Mouse (Mus musculus) ES-Bruce4 (cell line): ENCODE results near the gene Tlr4. TPM values are rescaled to one million over a fixed set of nuclear protein-coding genes. Genes with fewer than 3 reads are reported as not detected.

Source experiments
- H3K27ac ChIP-seq: 2 replicates; pipeline ENCODE4 v1.5.1; 2012; ENCODE audit warnings: low read length, inconsistent platforms; ENCODE audit not compliant: insufficient read depth
- H3K27me3 ChIP-seq: 2 replicates; pipeline ENCODE4 v1.6.1; 2012; ENCODE audit warnings: mild to moderate bottlenecking, low read length, inconsistent platforms; ENCODE audit not compliant: control insufficient read depth, poor library complexity, insufficient read depth, severe bottlenecking
- H3K36me3 ChIP-seq: 2 replicates; pipeline ENCODE4 v1.6.1; 2012; ENCODE audit warnings: inconsistent platforms, mild to moderate bottlenecking, low read length, moderate library complexity; ENCODE audit not compliant: control insufficient read depth, poor library complexity, insufficient read depth, severe bottlenecking
- H3K4me1 ChIP-seq: one replicate; pipeline ENCODE4 v1.8.1; 2011; ENCODE audit warnings: low read length; ENCODE audit not compliant: control insufficient read depth, insufficient read depth
- H3K4me3 ChIP-seq: 2 replicates; pipeline ENCODE4 v1.5.1; 2011; ENCODE audit warnings: low read depth, mild to moderate bottlenecking, low read length
- H3K9ac ChIP-seq: 2 replicates; pipeline ENCODE4 v1.6.1; 2012; ENCODE audit warnings: low read depth, mild to moderate bottlenecking, inconsistent platforms; ENCODE audit not compliant: poor library complexity, severe bottlenecking
- H3K9me3 ChIP-seq: replicated peaks from 2 replicates; pipeline ENCODE4 v1.6.1; 2012; ENCODE audit warnings: mild to moderate bottlenecking, low read length, inconsistent platforms; ENCODE audit not compliant: control insufficient read depth, poor library complexity, insufficient read depth, severe bottlenecking
- CTCF ChIP-seq: IDR thresholded peaks from one replicate; pipeline ENCODE4 v1.8.1; 2011; ENCODE audit warnings: low read depth, low read length
- EP300 ChIP-seq: IDR thresholded peaks from 2 replicates; pipeline ENCODE4 v1.6.1; 2011; ENCODE audit warnings: low read depth, low read length; ENCODE audit not compliant: insufficient read depth
- POLR2A ChIP-seq: IDR thresholded peaks from one replicate; pipeline ENCODE4 v1.8.1; 2011; ENCODE audit warnings: low read length; ENCODE audit not compliant: insufficient read depth
- polyA plus RNA-seq: library from polyadenylated mRNA; stranded (reverse); fragments of >200 nt; gene quantifications from 2 replicates; pipeline ENCODE4 v1.2.4, GENCODE M21; 2011; ENCODE audit warnings: low read depth; ENCODE audit not compliant: missing spikeins, insufficient read depth, insufficient read length

The Tlr4 gene
- polyA plus RNA-seq, 1 experiment: 0.27 TPM

- H3K4me3 ChIP-seq: no peak overlapping the region
- H3K36me3 ChIP-seq: no peaks in the 10 kb centered on the region
- no peaks in the 10 kb centered on the region for H3K4me1 ChIP-seq
- no peaks in the 10 kb centered on the region for H3K9me3 ChIP-seq
- H3K9ac ChIP-seq: no peak overlapping the region
- H3K27me3 ChIP-seq: no peaks in the 10 kb centered on the region
- no peak overlapping the region for H3K27ac ChIP-seq
- TF ChIP-seq POLR2A (no peak), EP300 (no peak), CTCF (no peak)
Measured at GRCm38 (mm10) chr4:66821171-66821570, 6.2 kb upstream of the Tlr4 start.

- no peaks in the 10 kb centered on the region for H3K36me3 ChIP-seq
- no peak for TF ChIP-seq POLR2A
- TF ChIP-seq CTCF: no peak
- no peak for TF ChIP-seq EP300
- no peaks in the 10 kb centered on the region for H3K27me3 ChIP-seq
Measured at GRCm38 (mm10) chr4:66821764-66822163, 5.6 kb upstream of the Tlr4 start.

GRCm38 (mm10) chr4:66828163-66828668, 832 bp downstream of the Tlr4 start:
- no peak for TF ChIP-seq CTCF
- TF ChIP-seq POLR2A: no peak
- no peak for TF ChIP-seq EP300
- no peak overlapping the region for H3K27ac ChIP-seq
- no peak overlapping the region for H3K9ac ChIP-seq
- H3K4me3 ChIP-seq: no peak overlapping the region
- H3K9me3 ChIP-seq: no peaks in the 10 kb centered on the region
- no peaks in the 10 kb centered on the region; the same call in 1 of the 2 replicates for H3K27me3 ChIP-seq
- H3K36me3 ChIP-seq: no peaks in the 10 kb centered on the region
- no peaks in the 10 kb centered on the region for H3K4me1 ChIP-seq

More at GRCm38 (mm10) chr4:66821764-66822163, 5.6 kb upstream of the Tlr4 start:
- Histone ChIP-seq H3K4me1 (no peaks in the 10 kb centered on the region), H3K27ac (no peak overlapping the region), H3K9me3 (no peaks in the 10 kb centered on the region), H3K4me3 (no peak overlapping the region), H3K9ac (no peak overlapping the region)

GRCm38 (mm10) chr4:66828686-66829085, 1.3 kb downstream of the Tlr4 start:
- Histone ChIP-seq H3K27me3 (no peaks in the 10 kb centered on the region; the same call in 1 of the 2 replicates), H3K4me3 (no peak overlapping the region), H3K27ac (no peak overlapping the region), H3K4me1 (no peaks in the 10 kb centered on the region), H3K9me3 (no peaks in the 10 kb centered on the region), H3K9ac (no peak overlapping the region), H3K36me3 (no peaks in the 10 kb centered on the region)
- TF ChIP-seq CTCF (no peak), EP300 (no peak), POLR2A (no peak)

GRCm38 (mm10) chr4:66838071-66838470, 10.7 kb downstream of the Tlr4 start:
- H3K9ac ChIP-seq: no peak overlapping the region
- TF ChIP-seq EP300 (no peak), POLR2A (no peak), CTCF (no peak)
- no peaks in the 10 kb centered on the region for H3K4me1 ChIP-seq
- no peaks in the 10 kb centered on the region for H3K9me3 ChIP-seq
- H3K27ac ChIP-seq: no peak overlapping the region
- H3K4me3 ChIP-seq: no peak overlapping the region
- H3K27me3 ChIP-seq: no peaks in the 10 kb centered on the region
- no peaks in the 10 kb centered on the region for H3K36me3 ChIP-seq

GRCm38 (mm10) chr4:66843255-66843654, 15.9 kb downstream of the Tlr4 start:
- no peak overlapping the region for H3K9ac ChIP-seq
- no peaks in the 10 kb centered on the region for H3K9me3 ChIP-seq
- no peaks in the 10 kb centered on the region for H3K4me1 ChIP-seq
- no peak overlapping the region for H3K4me3 ChIP-seq
- H3K36me3 ChIP-seq: no peaks in the 10 kb centered on the region
- no peak overlapping the region for H3K27ac ChIP-seq
- TF ChIP-seq EP300 (no peak), CTCF (no peak), POLR2A (no peak)
- no peaks in the 10 kb centered on the region for H3K27me3 ChIP-seq

GRCm38 (mm10) chr4:66852011-66852410, 24.6 kb downstream of the Tlr4 start:
- TF ChIP-seq CTCF: no peak
- no peak for TF ChIP-seq POLR2A
- TF ChIP-seq EP300: no peak
- no peaks in the 10 kb centered on the region for H3K36me3 ChIP-seq
- no peaks in the 10 kb centered on the region for H3K4me1 ChIP-seq
- H3K9me3 ChIP-seq: no peaks in the 10 kb centered on the region
- no peak overlapping the region for H3K9ac ChIP-seq
- H3K27ac ChIP-seq: no peak overlapping the region
- H3K27me3 ChIP-seq: no peaks in the 10 kb centered on the region
- H3K4me3 ChIP-seq: no peak overlapping the region
